Mouse (Mus musculus): Measurements from ENCODE around the gene Zfp280c. TPM values are rescaled to one million over a fixed set of nuclear protein-coding genes. Genes with fewer than 3 reads are reported as not detected.

Zfp280c gene
- total RNA-seq, 2 experiments from 2014 or later: 36.9 to 37.4 TPM

DNA sequence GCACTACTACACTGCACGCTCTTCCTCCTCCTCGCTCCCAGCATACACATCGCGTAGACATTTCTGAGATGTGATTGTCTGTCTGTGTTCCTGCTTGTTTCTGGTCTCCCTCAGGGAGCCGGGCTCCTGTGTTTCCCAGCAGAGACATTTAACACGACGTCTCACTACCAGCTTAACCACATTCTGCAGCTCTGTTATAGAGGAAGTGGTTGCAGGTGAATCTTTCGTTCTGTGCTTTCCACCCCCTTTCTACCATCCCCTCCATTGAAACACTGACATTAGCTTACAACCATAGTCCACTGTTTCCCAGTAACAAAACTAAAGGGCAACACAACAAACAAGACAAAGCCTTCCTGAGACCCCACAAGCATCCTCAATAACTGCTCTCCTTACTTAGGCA is 100.5 kb downstream of the Zfp280c start:
- intact Hi-C loops (cut with DNase I): no loop called here
- no peak for DNase-seq

Small RNAs within 50 kb of the gene (microRNA-seq; reads per million reads assigned to microRNA genes)
- gene Gm27828: not detected

Other genes starting within 250 kb of the Zfp280c start
- gene Elf4, start 131.4 kb downstream of the Zfp280c start, total RNA-seq (2021): 1 to 10 TPM; 1.1 to 1.5 TPM
- 10 to 100 TPM; 22.3 to 25.2 TPM for gene Aifm1, start 80.9 kb downstream of the Zfp280c start, total RNA-seq (2021)
- gene Rab33a, start 75.2 kb downstream of the Zfp280c start, total RNA-seq (2021): 10 to 100 TPM; 50.7 to 51.4 TPM
- gene Slc25a14, start 28.9 kb upstream of the Zfp280c start, total RNA-seq (2021): 10 to 100 TPM; 29.3 to 31.0 TPM
- not detected for gene Gpr119, start 80.0 kb upstream of the Zfp280c start, total RNA-seq (2021)
- 1 to 10 TPM; 7.9 to 8.5 TPM for gene Rbmx2, start 100.5 kb upstream of the Zfp280c start, total RNA-seq (2021)

All from left cerebral cortex, postnatal 4 days (tissue).